Mouse (Mus musculus): ENCODE data around the gene Clns1a. TPM values are rescaled to one million over a fixed set of nuclear protein-coding genes. Genes with fewer than 3 reads are reported as not detected.

Clns1a gene
- polyA plus RNA-seq, 1 experiment from 2014 or later: 61.2 TPM

DNA sequence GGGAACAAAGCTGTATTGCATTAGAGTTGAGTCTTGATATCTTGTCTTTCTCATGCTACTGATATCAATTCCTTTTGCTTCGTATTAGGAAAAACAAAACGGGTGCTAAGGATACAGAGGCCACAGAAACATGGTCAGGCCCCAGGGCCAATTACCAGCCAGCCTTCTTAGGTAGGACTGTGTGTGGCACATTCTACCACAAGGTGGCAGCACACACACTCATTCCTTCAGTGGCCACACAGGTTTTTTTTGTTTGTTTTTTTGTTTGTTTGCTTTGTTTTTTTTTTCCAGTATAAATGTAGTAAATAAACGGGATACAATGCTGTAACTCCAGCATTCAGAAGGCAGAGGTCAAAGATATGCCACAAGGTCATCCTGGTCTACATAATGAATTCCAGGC, 48.9 kb downstream of the Clns1a start:
- Histone ChIP-seq H3K27ac (replicated peaks) (no peak overlapping the region; the same call in 1 of the 2 replicates), H3K4me1 (replicated peaks) (peaks cover 74% of the 10 kb centered on the region)
- no peak for ATAC-seq (ENCODE audit: insufficient read depth)

DNA sequence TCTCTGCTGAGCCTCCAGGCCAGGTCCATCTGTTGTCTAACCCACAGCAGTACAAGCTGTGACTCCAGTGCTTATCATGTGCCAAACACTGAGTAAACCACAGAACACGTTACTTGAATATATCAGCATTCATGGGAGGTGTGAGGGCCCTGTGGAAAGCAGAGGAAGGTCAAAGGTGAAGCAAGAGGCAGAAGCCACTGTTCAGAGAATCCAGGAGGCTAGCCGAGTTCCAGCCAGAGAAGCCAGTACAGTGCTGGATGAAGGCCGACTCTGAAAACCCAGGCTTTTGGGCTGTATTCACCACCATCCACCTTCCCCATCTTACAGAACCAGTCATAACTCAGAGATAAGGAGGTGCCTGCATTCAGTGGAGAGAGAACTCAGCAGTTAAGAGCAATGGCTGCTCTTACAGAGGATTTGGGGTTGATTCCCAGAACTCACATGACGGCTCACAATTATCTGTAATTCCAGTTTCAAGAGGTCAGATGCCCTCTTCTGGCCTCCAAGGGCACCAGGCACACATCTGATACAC, 50.8 kb downstream of the Clns1a start:
- H3K36me3 ChIP-seq (replicated peaks): no peaks in the 10 kb centered on the region
- H3K4me1 ChIP-seq (replicated peaks): peaks cover 54% of the 10 kb centered on the region
- no peak overlapping the region for H3K4me3 ChIP-seq (replicated peaks)
- peak; percentile 88 for ATAC-seq (ENCODE audit: insufficient read depth)
- no peak overlapping the region for H3K9ac ChIP-seq
- H3K9me3 ChIP-seq (replicated peaks): no peaks in the 10 kb centered on the region
- peak overlapping the region; percentile 78 for H3K4me2 ChIP-seq
- WGBS (ENCODE audit: insufficient replicate concordance): 19% methylated on average over 4 of the region's 4 CpGs
- peak overlapping the region; percentile 94 for H3K27ac ChIP-seq (replicated peaks)
- H3K27me3 ChIP-seq: no peaks in the 10 kb centered on the region

More for the DNA sequence above, 48.9 kb downstream of the Clns1a start:
- Histone ChIP-seq H3K9ac (no peak overlapping the region), H3K36me3 (replicated peaks) (no peaks in the 10 kb centered on the region), H3K9me3 (replicated peaks) (no peaks in the 10 kb centered on the region), H3K27me3 (no peaks in the 10 kb centered on the region), H3K4me3 (replicated peaks) (no peak overlapping the region), H3K4me2 (no peak overlapping the region)
- 4% methylated on average over 3 of the region's 3 CpGs for WGBS (ENCODE audit: insufficient replicate concordance)

DNA sequence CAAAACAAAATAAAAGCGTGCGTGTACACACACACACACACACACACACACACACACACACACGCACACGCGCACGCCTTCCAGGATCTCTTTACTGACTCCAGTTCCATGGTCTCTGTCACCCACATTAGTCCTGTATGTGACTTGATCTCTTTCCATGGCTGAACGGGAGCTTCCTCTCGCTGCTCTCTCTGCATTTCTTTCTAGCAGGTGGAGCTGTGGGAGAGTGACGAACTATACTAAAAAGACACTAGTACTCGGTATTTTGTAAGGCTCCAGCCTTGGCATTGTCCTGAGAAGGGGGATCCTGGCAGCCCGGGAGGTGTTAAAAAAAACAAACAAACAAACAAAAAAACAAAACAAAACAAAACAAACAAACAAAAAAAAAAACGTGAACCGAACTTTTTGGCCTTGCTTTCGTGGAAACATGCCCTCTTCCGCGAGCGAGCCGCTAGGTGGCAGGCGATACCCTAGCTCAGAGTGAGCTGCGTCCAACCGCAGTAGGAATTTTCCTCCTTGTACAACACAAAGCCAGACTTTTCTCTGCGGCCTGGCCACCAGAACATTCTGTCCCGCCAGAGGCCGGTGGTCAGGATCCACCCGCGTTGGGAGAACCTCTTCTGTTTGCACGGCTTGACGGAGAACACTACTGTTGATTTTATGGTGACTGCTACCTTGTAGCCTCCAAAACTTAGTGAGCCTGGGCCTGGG, 51.5 kb downstream of the Clns1a start:
- Histone ChIP-seq H3K36me3 (replicated peaks) (no peaks in the 10 kb centered on the region), H3K4me3 (replicated peaks) (peak overlapping the region; percentile 49), H3K4me1 (replicated peaks) (peaks cover 49% of the 10 kb centered on the region), H3K27ac (replicated peaks) (peak overlapping the region; percentile 94), H3K9ac (peak overlapping the region; percentile 33; the same call in 1 of the 2 replicates), H3K9me3 (replicated peaks) (no peaks in the 10 kb centered on the region), H3K4me2 (peak overlapping the region; percentile 78), H3K27me3 (no peaks in the 10 kb centered on the region)
- 21% methylated on average over 28 of the region's 28 CpGs for WGBS (ENCODE audit: insufficient replicate concordance)
- 0 out of 2 replicates have a peak, but pooled peaks have one; percentile 29 for ATAC-seq (ENCODE audit: insufficient read depth)

DNA sequence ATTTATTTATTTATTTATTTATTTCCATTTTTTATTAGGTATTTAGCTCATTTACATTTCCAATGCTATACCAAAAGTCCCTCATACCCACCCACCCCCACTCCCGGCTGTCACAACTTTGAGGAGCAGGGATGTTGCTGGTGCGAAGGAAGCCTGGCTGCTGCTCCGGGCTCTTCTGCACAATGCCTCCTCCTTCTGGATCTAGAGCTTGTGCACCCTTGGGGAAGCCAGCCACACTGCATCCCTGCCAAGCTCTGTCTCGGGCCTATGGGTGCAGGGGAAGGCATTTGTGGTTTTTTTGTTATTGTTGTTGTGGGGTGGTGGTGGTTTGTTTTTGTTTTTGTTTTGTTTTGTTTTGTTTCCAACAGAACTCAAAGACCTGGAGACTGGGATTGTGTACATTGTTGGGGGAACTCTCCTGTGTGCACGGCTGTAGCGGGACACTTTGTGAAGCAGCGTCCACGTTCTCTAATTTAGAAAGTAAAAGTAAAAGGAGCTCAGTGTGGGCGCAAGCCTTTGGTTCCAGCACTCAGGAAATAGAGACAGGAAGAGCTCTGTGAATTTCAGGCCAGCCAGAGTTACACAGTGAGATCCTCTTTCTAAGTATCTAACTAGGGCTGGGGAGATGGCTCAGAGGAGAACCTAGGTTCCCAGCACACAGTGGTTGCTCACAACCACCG, 52.2 kb downstream of the Clns1a start:
- peak; percentile 14 for ATAC-seq (ENCODE audit: insufficient read depth)
- H3K9me3 ChIP-seq (replicated peaks): no peaks in the 10 kb centered on the region
- H3K4me2 ChIP-seq: peak overlapping the region; percentile 78
- no peaks in the 10 kb centered on the region for H3K27me3 ChIP-seq
- H3K4me1 ChIP-seq (replicated peaks): peaks cover 49% of the 10 kb centered on the region
- peak overlapping the region; percentile 77 for H3K27ac ChIP-seq (replicated peaks)
- peak overlapping the region; percentile 29 for H3K9ac ChIP-seq
- WGBS (ENCODE audit: insufficient replicate concordance): 16% methylated on average over 10 of the region's 10 CpGs
- H3K4me3 ChIP-seq (replicated peaks): peak overlapping the region; percentile 49
- H3K36me3 ChIP-seq (replicated peaks): no peaks in the 10 kb centered on the region

DNA sequence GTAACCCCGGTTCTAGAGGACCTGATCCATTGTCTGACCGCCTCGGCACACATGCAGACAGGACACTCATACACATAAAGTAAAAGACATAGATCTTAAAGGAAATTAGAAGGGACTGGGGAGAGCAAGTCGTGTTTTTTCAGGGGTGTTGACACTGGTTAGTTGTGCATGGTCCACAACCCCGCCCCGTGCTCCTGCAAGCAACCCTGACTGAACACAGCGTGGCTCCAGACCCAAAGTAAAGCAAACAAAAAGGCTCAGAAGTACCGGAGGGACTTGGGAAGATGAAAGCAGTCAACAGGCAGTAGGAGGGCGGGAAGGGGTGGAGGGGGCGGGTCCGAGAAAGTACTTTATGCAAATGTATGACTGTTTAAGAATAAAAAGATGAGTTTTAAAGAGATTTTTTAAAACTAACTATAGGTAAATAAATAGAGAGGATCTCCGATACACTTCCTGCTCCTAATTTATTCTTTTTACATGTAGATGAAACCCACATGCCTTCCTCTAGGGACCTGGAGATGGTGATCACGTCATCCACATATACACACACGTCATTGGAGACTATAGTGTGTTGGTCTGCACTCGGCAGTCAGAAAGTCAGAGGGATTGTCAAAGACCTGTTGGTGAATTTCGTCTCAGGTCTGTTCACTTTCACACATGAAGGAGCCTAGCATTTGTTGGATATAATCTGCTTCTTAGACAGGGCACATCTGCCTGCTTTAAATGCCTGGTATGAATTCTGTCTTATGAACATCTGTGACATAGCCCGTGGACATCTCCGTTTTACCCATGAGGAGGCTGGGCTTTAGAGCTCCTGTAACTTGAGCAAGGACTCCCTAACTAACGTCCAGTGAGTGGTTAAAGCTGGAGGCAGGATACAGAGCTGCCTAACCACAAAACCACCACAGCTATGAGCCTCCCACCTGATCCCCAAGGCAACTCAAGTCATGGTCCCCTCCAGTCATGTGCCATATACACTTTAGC, 53.1 kb downstream of the Clns1a start:
- H3K9ac ChIP-seq: peak overlapping the region; percentile 29
- peak overlapping the region; percentile 77 for H3K27ac ChIP-seq (replicated peaks)
- H3K4me3 ChIP-seq (replicated peaks): peak overlapping the region; percentile 49
- WGBS (ENCODE audit: insufficient replicate concordance): 6% methylated on average over 19 of the region's 19 CpGs
- peak overlapping the region; percentile 78 for H3K4me2 ChIP-seq
- H3K27me3 ChIP-seq: no peaks in the 10 kb centered on the region
- H3K9me3 ChIP-seq (replicated peaks): no peaks in the 10 kb centered on the region
- H3K4me1 ChIP-seq (replicated peaks): peaks cover 49% of the 10 kb centered on the region
- ATAC-seq (ENCODE audit: insufficient read depth): peak; percentile 41
- no peaks in the 10 kb centered on the region for H3K36me3 ChIP-seq (replicated peaks)

DNA sequence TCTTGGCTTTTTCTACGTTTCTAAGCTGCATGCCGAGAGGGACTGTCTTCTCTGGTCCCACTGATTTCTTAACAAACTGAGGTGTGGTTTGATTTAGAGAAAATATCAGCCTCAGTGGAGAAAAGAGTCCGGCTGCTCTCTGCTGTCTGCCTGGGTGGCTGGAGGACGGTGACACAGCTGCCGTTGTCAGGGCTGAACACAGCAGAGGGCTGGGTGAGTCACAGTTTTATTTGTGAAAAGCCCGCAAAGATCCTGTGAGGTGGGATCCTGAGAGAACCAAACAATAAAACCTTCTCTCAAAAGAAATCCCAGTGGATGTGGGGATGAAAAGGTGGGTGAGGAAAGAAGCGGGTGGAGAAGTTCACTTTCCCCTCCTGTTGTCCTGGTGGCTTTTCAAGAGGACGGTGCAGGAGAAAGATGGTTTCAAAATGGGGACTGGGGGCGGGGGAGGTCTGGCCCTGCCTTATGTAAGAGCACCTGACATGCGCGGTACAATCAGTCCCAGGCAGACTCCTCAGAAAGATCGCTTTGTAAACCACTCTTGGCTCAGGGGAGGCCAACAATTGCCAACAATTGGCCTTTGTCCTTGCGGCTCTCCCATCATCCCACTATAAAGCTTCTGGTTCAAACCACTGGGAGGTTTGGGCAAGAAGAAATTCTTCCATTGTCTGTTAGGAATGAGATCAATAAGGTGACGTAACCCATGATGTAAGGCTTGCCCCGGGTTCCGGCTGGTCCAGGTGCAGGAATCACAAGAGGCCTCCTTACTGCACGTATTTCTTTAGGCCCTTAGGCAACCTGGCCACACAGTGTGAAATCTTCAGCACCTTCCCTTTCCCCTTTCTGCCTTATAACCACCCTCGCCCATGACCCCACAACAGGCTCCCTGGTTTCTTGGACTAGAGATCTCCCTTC, 60.8 kb downstream of the Clns1a start:
- Histone ChIP-seq H3K4me3 (replicated peaks) (no peak overlapping the region), H3K9ac (no peak overlapping the region), H3K4me1 (replicated peaks) (no peaks in the 10 kb centered on the region), H3K36me3 (replicated peaks) (no peaks in the 10 kb centered on the region), H3K9me3 (replicated peaks) (no peaks in the 10 kb centered on the region), H3K27me3 (no peaks in the 10 kb centered on the region), H3K27ac (replicated peaks) (peak overlapping the region; percentile 6; the same call in 1 of the 2 replicates), H3K4me2 (peak overlapping the region; percentile 21)
- ATAC-seq (ENCODE audit: insufficient read depth): no peak
- 55% methylated on average over 18 of the region's 18 CpGs for WGBS (ENCODE audit: insufficient replicate concordance)

DNA sequence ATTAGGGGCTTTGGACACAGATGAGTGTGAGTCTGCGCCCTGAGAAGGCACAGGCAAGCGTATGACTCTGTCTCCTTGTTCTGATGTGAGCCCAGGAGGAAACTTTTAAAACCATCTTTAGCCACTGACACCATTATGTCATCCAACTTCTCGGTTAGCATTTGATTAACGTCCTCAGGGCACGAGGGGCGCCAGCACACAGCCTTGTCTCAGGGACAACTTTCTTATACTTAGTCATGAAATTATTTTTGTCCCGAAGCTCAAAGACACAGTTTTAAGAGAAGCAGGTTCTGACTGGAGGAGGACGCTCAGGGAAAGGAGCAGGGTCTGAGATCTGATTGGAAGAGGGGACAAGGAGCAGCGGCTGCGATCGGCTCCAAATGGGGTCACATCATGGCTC, 68.2 kb downstream of the Clns1a start:
- no peak overlapping the region for H3K4me3 ChIP-seq (replicated peaks)
- ATAC-seq (ENCODE audit: insufficient read depth): no peak
- no peak overlapping the region for H3K27ac ChIP-seq (replicated peaks)
- H3K36me3 ChIP-seq (replicated peaks): no peaks in the 10 kb centered on the region
- H3K4me1 ChIP-seq (replicated peaks): peaks cover 15% of the 10 kb centered on the region
- no peak overlapping the region for H3K9ac ChIP-seq
- no peaks in the 10 kb centered on the region for H3K9me3 ChIP-seq (replicated peaks)
- no peaks in the 10 kb centered on the region for H3K27me3 ChIP-seq
- WGBS (ENCODE audit: insufficient replicate concordance): 52% methylated on average over 11 of the region's 11 CpGs
- H3K4me2 ChIP-seq: no peak overlapping the region

DNA sequence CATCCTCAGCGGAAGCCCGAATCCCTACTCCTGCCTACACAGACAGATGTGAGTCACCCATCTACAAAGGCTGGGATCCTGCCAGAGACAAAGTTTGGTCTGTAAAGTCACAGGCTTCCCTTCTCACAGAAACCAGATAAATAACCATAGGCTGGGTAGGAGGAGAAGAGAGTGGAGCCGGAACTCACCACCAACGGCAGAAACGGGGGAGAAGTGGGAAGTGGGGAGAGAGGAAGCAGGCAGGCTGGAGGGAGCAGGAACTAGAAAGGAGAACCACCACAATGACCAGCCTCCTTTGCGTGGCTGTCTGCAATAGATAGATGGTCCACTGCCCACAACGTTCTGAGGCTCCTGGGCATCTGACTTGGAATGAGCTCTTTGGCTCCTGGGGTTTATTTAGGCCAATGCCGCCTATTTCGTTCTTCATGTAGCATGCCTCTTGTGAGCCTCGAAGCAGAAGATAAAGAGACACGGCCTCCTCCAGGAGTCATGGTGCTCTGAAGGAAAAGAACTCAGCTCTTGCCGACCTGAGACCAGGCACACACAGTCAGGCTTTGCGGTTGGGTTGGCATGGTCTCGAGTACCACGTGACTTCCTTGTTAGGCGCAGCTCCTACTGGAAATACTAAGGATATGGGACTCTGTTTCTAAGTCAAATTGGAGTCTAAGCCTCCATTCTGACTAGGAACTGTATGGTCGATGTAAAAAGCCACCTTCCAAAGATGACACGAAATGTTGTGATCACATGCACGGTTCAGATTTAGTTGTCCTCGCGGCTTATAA, 68.9 kb downstream of the Clns1a start:
- ATAC-seq (ENCODE audit: insufficient read depth): 0 out of 2 replicates have a peak, but pooled peaks have one; percentile 22
- Histone ChIP-seq H3K27ac (replicated peaks) (no peak overlapping the region; the same call in 1 of the 2 replicates), H3K4me1 (replicated peaks) (peaks cover 15% of the 10 kb centered on the region), H3K4me3 (replicated peaks) (no peak overlapping the region), H3K36me3 (replicated peaks) (no peaks in the 10 kb centered on the region), H3K27me3 (no peaks in the 10 kb centered on the region), H3K4me2 (0 out of 2 replicates have a peak overlapping the region, but pooled peaks have one; percentile 8), H3K9ac (no peak overlapping the region), H3K9me3 (replicated peaks) (no peaks in the 10 kb centered on the region)
- WGBS (ENCODE audit: insufficient replicate concordance): 47% methylated on average over 21 of the region's 21 CpGs

DNA sequence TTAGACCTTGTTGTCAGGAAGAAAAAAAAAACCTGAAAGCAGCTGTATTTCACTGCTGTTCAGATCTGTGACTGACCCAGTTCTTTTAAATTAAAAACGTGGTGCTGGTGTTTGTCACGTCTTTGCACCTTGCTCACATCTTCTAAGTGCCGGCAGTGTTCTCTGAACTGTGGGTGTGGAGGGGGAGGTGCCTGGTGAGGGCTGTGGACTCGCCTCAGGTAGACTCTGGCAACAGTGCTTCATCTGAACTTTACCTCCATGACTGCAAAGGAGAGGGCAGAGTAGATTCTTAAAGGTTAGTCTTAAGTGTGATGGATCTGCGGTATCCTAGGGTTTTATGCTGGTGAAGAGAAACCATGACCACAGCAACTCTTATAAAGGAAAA, 69.5 kb downstream of the Clns1a start:
- Histone ChIP-seq H3K27ac (replicated peaks) (0 out of 2 replicates have a peak overlapping the region, but pooled peaks have one; percentile 15), H3K9ac (no peak overlapping the region), H3K4me1 (replicated peaks) (peaks cover 15% of the 10 kb centered on the region), H3K4me3 (replicated peaks) (no peak overlapping the region), H3K27me3 (no peaks in the 10 kb centered on the region), H3K9me3 (replicated peaks) (no peaks in the 10 kb centered on the region), H3K36me3 (replicated peaks) (no peaks in the 10 kb centered on the region), H3K4me2 (no peak overlapping the region)
- WGBS (ENCODE audit: insufficient replicate concordance): 70% methylated on average over 5 of the region's 5 CpGs
- no peak for ATAC-seq (ENCODE audit: insufficient read depth)

Data from liver, embryonic 15.5 days (tissue).